Comparison of ENCODE assay signal across 7 mouse cellular contexts in the genomic region with DNA sequence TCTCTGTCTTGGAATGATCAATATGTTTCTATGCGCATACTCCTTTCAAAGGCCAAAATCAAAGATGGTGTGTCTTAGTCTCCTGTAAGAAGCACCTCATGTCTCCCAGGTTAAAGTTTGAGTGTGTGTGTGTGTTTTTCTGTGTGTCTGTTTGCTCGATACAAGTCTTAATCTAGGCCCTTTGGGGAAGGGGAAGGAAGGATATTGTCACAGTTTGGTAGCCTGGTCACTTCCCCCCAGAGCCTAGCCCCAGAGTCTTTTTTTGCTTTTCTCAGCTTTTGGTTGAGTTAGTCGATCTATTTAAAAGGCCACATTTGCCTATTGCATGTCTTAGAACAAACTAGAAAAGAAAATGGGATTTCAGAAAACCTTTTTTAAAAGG. TPM values are rescaled to one million over a fixed set of nuclear protein-coding genes. Genes with fewer than 3 reads are reported as not detected.
DNase-seq lines count a peak whose midpoint lies in the region; ATAC-seq and TF ChIP-seq lines count a peak whose summit lies in the region.

No protein-coding gene starts in this region.

- no peaks in the 10 kb centered on the region for H3K9me3 ChIP-seq in forebrain, embryonic 15.5 days
- no peaks in the 10 kb centered on the region for H3K9me3 ChIP-seq in liver, embryonic 14.5 days (ENCODE audit: control insufficient read depth, low read length)

- peak overlapping the region; percentile 85 for H3K4me3 ChIP-seq in spleen, adult 2 months (ENCODE audit: extremely low read depth, insufficient read depth, insufficient read length)
- peak overlapping the region; percentile 95 for H3K4me3 ChIP-seq in forebrain, embryonic 15.5 days
- H3K4me3 ChIP-seq in liver, embryonic 14.5 days (ENCODE audit: insufficient read depth in 1 of 2, low read depth in 2 of 2, low read length in 2 of 2): peak overlapping the region; percentile 75 to 81

- no peak for TF ChIP-seq EP300 in liver, embryonic 14.5 days (IDR thresholded peaks at IDR 0.05; ENCODE audit: low read depth)

- 0 out of 2 replicates have a peak, but pooled peaks cover 3% of the 10 kb centered on the region for H3K4me1 ChIP-seq in spleen, adult 2 months (ENCODE audit: control insufficient read depth, insufficient read depth, insufficient read length)
- H3K4me1 ChIP-seq in forebrain, embryonic 15.5 days: peaks cover 30% of the 10 kb centered on the region
- peaks cover 44 to 46% of the 10 kb centered on the region in 2 experiments for H3K4me1 ChIP-seq in liver, embryonic 14.5 days (replicated peaks; ENCODE audit: control insufficient read depth in 2 of 2, insufficient read depth in 2 of 2, low read length in 1 of 2)

- H3K27ac ChIP-seq in spleen, adult 2 months (ENCODE audit: insufficient read depth, low read length): peak overlapping the region; percentile 81
- H3K27ac ChIP-seq in forebrain, embryonic 15.5 days (replicated peaks): peak overlapping the region; percentile 95
- H3K27ac ChIP-seq in liver, embryonic 14.5 days: peak overlapping the region; percentile 1; the same call in 1 of the 2 replicates

- TF ChIP-seq CTCF in spleen, adult 2 months (IDR thresholded peaks at IDR 0.05; ENCODE audit: extremely low read depth, insufficient read depth, insufficient read length, insufficient replicate concordance): no peak
- TF ChIP-seq CTCF in liver, embryonic 14.5 days (IDR thresholded peaks at IDR 0.05; ENCODE audit: low read depth): no peak

- H3K27me3 ChIP-seq in spleen, adult 2 months (ENCODE audit: control insufficient read depth, insufficient read depth, low read length): no peaks in the 10 kb centered on the region
- no peaks in the 10 kb centered on the region for H3K27me3 ChIP-seq in forebrain, embryonic 15.5 days
- no peaks in the 10 kb centered on the region for H3K27me3 ChIP-seq in liver, embryonic 14.5 days (ENCODE audit: control insufficient read depth, insufficient read depth, low read length)

- H3K4me2 ChIP-seq in forebrain, embryonic 15.5 days (replicated peaks): peak overlapping the region; percentile 51
- H3K4me2 ChIP-seq in liver, embryonic 14.5 days (ENCODE audit: low read depth): peak overlapping the region; percentile 88

- peak overlapping the region; percentile 88 for H3K9ac ChIP-seq in forebrain, embryonic 15.5 days (replicated peaks)
- H3K9ac ChIP-seq in liver, embryonic 14.5 days (replicated peaks): peak overlapping the region; percentile 99

- no peaks in the 10 kb centered on the region for H3K36me3 ChIP-seq in spleen, adult 2 months (ENCODE audit: control insufficient read depth, insufficient read depth, low read length)
- no peaks in the 10 kb centered on the region for H3K36me3 ChIP-seq in forebrain, embryonic 15.5 days
- H3K36me3 ChIP-seq in liver, embryonic 14.5 days (replicated peaks; ENCODE audit: control insufficient read depth, insufficient read depth, low read depth): no peaks in the 10 kb centered on the region

- no peak for TF ChIP-seq POLR2A in spleen, adult 2 months (IDR thresholded peaks at IDR 0.05; ENCODE audit: low read depth, low read length)

- DNase-seq in spleen, adult 2 months (ENCODE audit: low read depth in 1 of 2, low spot score in 2 of 2): no peak
- DNase-seq in spleen, postnatal 14 days (ENCODE audit: low spot score in 2 of 2): no peak
- DNase-seq in liver, embryonic 14.5 days (ENCODE audit: low read depth in 3 of 3, low spot score in 3 of 3): no peak
- no peak for DNase-seq in frontal cortex, postnatal 36 days (ENCODE audit: low spot score in 2 of 2)
- no peak for DNase-seq in B cell, adult 2 months
- DNase-seq in cerebellum, adult 18-20 months: no peak

- 28% methylated on average over 3 of the region's 3 CpGs for WGBS in spleen, adult 2 months
- 46% methylated on average over 3 of the region's 3 CpGs for WGBS in forebrain, embryonic 15.5 days
- 33% methylated on average over 3 of the region's 3 CpGs for WGBS in liver, embryonic 14.5 days (ENCODE audit: insufficient replicate concordance)

- no peak for ATAC-seq in forebrain, embryonic 15.5 days (replicated peaks)
- ATAC-seq in liver, embryonic 14.5 days (ENCODE audit: insufficient read depth): no peak

RNA-seq across cellular contexts. Expression of a gene that starts 3.1 kb away (rescaled TPM):
- polyA plus RNA-seq in spleen, adult 2 months (2012; rRNA removed): 23.7 and 26.5 TPM in 2 replicates
- polyA plus RNA-seq in forebrain, embryonic 15.5 days (2015; fragmentation: Nextera tagmentation; extraction: Ambion mirVana): 13.0 and 13.2 TPM in 2 replicates
- 13.6 and 14.9 TPM in 2 replicates for polyA plus RNA-seq in liver, embryonic 14.5 days (2012; rRNA removed)
- polyA plus RNA-seq in liver, embryonic 14.5 days (2014; fragmentation: Nextera tagmentation; extraction: Ambion mirVana): 10.6 and 11.2 TPM in 2 replicates

Comparison
In these comparisons a context has a peak if more than half of its experiments do, and no peak if none do; other contexts are left out.
1. H3K27ac ChIP-seq: peak in every context shown above with its lines; median percentile 95 in forebrain, embryonic 15.5 days; 81 in spleen, adult 2 months; 1 in liver, embryonic 14.5 days.